Mouse (Mus musculus): ENCODE measurements around the gene Kif27. TPM values are rescaled to one million over a fixed set of nuclear protein-coding genes. Genes with fewer than 3 reads are reported as not detected.

The Kif27 gene
- 0.23 and 0.44 TPM in 2 replicates for polyA plus RNA-seq (2012; rRNA removed; ENCODE audit: low replicate concordance)

DNA sequence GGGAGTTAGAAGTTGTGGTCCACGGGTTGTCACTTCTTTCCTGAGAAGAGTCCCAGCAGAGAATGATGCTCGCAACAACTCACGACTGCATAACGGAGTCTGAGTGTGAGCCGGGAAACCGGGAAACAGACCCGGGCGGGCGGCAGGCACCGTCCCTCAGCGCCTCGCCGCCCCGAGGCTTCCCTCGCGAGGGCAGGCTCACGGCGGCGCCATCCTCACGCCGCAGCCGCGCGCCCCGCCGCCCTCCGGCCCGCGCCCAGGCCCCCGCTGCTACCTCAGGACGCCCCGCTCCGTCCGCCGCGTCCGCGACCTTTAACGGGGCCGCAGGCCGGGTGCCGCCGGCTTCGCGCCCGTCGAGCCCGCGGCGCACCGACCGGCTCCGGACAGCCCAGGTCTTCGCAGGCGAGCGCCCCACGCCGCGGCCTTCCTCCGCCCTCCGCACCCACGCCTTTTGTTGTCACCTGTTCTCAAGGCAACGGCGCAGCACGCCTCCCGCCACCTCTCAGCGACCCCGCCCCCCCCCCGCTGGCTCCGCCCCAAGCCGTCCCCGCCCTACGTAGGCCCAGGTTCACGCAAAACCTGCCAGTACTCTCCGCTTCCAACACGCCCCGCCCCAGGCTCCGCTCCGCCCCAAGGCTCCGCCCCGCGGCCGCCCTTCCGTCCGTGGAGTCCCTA is at the start of gene Kif27:
TSS of gene Kif27 (minus strand) at position 494 of the 675 bp plus-strand sequence.

DNA sequence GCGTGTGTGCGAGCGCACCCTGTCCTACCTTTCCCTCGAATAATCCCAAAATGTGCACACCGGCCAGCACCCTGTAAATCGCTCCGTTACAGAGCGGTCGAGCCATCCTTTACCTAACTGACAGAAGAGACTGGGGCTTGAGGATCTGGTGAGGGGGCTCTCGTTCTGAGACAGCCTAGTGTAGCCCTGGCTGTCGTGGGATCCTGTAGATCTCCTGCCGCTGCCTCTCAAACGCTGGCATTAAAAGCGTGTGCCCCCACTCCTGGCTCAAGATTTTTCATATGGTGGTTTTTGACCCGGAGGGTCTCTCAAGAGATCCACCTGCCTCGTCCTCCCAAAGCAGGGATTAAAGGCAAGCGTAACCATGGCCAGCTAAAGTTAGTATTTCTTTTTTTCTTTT is 44.3 kb upstream of the Kif27 start, which contains the start of gene Hnrnpk:
TSS of gene Hnrnpk (minus strand) at position 101 of the 400 bp plus-strand sequence.

DNA sequence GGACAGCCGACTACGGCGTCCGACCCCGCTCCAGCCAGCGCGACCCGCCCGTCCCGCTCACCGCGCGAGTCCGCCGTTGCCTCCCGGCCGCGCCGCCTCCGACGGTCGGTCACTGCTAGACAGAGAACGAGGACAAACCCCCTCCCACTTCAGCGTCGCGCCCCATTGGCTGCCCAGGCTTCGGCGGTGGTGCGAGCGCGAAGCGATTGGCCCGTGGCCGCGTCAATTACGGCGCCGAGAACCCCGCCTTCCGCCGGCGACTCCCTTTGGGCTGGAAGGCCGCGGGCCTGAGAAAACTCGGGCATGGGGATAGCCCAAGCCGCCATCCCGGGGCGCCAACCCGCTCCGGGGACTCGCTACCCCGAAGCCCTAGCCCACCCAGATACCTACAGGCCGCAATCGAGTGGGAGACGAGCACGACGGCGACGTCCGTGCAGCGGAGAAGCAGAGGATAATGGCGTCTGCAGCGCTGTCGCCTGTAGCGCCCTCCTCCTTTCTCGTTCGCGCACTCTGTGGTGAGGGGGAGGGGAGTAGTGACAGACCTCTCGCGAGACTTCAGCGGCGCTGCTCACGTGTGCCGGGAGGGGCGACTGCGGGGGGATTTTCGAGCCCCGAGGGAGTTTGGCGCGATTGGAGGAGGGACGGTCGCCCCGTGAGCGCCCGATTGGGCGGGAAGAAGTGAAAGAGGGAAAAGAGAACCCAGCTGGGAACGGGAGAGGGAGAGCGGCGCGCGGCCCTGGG is 43.3 kb upstream of the Kif27 start, which contains the start of gene Rmi1:
TSS of gene Rmi1 (plus strand) at position 246 of the 741 bp plus-strand sequence.

DNA sequence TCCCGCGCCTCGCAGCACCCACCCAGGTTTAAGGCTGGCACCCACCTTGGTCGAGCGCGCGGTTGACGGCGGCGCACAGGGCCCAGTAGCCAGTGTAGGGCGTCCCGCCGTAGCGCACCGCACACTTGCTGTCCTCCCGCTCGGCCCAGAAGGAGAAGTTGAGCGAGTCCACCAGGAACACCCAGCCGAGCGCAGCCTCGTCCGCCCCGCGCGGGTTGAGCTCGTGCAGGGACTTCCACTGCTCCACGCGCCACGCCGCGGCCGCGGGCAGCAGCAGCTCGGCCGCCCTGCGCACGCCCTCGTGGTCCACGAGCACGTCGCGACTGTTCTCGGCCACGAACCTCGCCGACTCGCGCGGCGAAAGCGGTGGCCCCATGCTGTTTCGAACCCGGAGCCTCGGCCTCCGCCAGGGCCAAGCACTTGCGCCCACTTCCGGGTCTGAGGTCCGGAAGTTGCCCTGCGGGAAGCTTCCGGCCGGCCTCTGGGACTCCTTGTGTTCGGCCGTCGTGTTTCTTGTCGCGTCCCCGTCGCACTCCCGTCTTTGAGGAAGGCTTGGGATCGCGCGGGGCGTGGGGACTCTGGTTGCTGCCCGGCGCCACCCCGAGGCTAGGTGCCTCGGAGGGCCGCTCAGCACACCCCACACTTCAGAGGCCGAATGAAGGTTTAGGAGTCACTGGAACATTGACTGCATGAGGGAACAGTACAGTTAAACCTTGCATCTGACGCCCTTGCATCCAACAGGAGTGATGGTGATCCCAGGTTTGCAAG is 26.0 kb upstream of the Kif27 start, which contains the start of gene 2210016F16Rik:
TSS of gene 2210016F16Rik (minus strand) at position 447 of the 768 bp plus-strand sequence.

DNA sequence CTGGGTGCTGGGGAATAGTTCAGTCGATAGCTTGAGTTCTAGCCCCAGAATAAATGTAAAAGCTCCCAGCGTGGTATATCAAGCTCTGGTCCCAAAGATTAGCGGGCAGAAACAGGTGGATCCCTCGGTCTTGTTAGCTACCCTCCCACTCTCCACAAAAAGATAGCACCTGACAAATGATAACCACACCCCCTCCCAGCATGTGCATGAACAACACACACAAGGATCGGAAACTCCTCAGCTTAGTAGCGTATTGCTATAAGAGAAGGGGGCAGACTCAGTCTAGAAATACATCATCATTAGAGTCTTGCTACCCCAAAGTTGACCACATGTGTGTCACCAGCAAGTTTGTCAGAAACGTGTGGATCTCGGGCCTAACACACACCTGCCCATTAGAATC is 83.3 kb downstream of the Kif27 start, which contains the start of gene Gkap1:
TSS of gene Gkap1 (minus strand) at position 101 of the 400 bp plus-strand sequence.

Other genes starting within 250 kb of the Kif27 start
- 2.2 and 2.3 TPM in 2 replicates for gene Klhl3, start 245.5 kb downstream of the Kif27 start, polyA plus RNA-seq (2012; rRNA removed; ENCODE audit: low replicate concordance)
- 25.0 and 104 TPM in 2 replicates for gene Hnrnpa0, start 230.6 kb downstream of the Kif27 start, polyA plus RNA-seq (2012; rRNA removed; ENCODE audit: low replicate concordance)
- 26.6 and 33.8 TPM in 2 replicates for gene Idnk, start 201.5 kb downstream of the Kif27 start, polyA plus RNA-seq (2012; rRNA removed; ENCODE audit: low replicate concordance)
- gene Ubqln1, start 143.5 kb downstream of the Kif27 start, polyA plus RNA-seq (2012; rRNA removed; ENCODE audit: low replicate concordance), result 160 and 177 TPM in 2 replicates
- gene Gkap1, start 83.4 kb downstream of the Kif27 start, polyA plus RNA-seq (2012; rRNA removed; ENCODE audit: low replicate concordance), result 7.1 and 8.5 TPM in 2 replicates
- 29.7 and 30.2 TPM in 2 replicates for gene 2210016F16Rik, start 26.1 kb upstream of the Kif27 start, polyA plus RNA-seq (2012; rRNA removed; ENCODE audit: low replicate concordance)
- gene Rmi1, start 43.1 kb upstream of the Kif27 start, polyA plus RNA-seq (2012; rRNA removed; ENCODE audit: low replicate concordance), result 9.2 and 9.6 TPM in 2 replicates
- 208 and 328 TPM in 2 replicates for gene Hnrnpk, start 44.2 kb upstream of the Kif27 start, polyA plus RNA-seq (2012; rRNA removed; ENCODE audit: low replicate concordance)